13 mouse cellular contexts compared by ENCODE assay signal in the genomic region with DNA sequence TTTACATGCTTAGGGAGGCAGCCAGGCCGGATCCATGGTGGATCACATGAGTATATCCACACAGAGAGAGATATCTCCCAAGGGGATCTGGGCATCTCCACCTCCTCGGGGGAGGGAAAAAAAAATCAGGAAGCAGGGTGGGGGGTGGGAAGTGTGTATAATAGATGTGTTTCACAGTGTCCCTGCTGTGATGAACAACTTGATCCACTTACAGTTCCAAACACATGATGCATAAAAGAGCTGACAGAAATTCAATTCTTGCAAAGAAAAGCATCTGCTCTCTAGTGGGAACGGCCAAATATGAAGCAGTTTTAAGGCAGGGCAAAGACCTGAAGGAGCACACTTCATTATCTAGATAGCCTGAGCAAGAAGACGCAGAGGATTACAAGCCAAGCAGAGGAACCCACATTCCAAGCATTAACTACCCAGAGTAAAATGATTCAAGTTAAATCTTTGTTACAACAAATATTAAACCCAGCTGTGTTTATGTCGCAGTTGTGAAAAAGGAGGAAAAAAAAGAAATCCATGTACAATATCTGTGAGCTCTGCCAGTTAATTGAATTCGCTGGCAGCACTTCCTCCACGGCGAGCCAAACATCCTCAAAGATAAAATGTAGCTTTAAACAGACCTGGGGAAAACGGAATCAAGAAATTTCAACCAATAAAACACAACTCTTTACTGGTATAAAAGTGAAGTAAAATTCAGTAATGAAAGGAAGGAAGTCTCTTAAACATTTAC.
DNase-seq lines count a peak whose midpoint lies in the region; ATAC-seq and TF ChIP-seq lines count a peak whose summit lies in the region.
"Had no signal": no experiment of that assay in that cellular context is flagged by ENCODE, and none has a peak within 500 bp of the region (broad histone marks: within the 10 kb centered on the region; RNA-seq: fewer than 3 reads in every experiment).

No protein-coding gene starts in this region.

- peak; percentile 24 to 53 for DNase-seq in layer of hippocampus, adult 2 months (ENCODE audit: low spot score in 2 of 2)
- no peak for DNase-seq in layer of hippocampus, postnatal 25 days (ENCODE audit: extremely low spot score in 1 of 2, low spot score in 1 of 2)
- DNase-seq in NIH3T3 (ENCODE audit: low read depth), result peak; percentile 50
- peak; percentile 78 for DNase-seq in brain, embryonic 14.5 days (ENCODE audit: low read depth)
- DNase-seq: adrenal gland, adult 8-10 months; gastrocnemius, postnatal 14 days; kidney, adult 2 months; liver had no signal

- no peak for TF ChIP-seq POLR2A in brain, embryonic 14.5 days (IDR thresholded peaks at IDR 0.05; ENCODE audit: borderline replicate concordance, extremely low read depth, insufficient read depth, insufficient read length, poor library complexity, severe bottlenecking)

- H3K36me3 ChIP-seq in limb, embryonic 13.5 days, result no peaks in the 10 kb centered on the region
- H3K36me3 ChIP-seq: heart, embryonic 12.5 days had no signal

- H3K4me3 ChIP-seq in layer of hippocampus, adult 2 months, result no peak overlapping the region
- no peak overlapping the region for H3K4me3 ChIP-seq in limb, embryonic 13.5 days
- H3K4me3 ChIP-seq: heart, embryonic 12.5 days had no signal

- WGBS in limb, embryonic 13.5 days, result 15% methylated on average over 9 of the region's 9 CpGs

- peak overlapping the region; percentile 27; the same call in 1 of the 2 replicates for H3K4me2 ChIP-seq in limb, embryonic 13.5 days (replicated peaks)
- H3K4me2 ChIP-seq: heart, embryonic 12.5 days had no signal

- no peak overlapping the region for H3K9ac ChIP-seq in limb, embryonic 13.5 days
- H3K9ac ChIP-seq: heart, embryonic 12.5 days had no signal

- no peak for TF ChIP-seq CTCF in layer of hippocampus, adult 2 months (conservative IDR thresholded peaks at IDR 0.05)
- TF ChIP-seq CTCF in brain, embryonic 14.5 days (IDR thresholded peaks at IDR 0.05; ENCODE audit: borderline replicate concordance, extremely low read depth, insufficient read depth, insufficient read length), result no peak

- no peaks in the 10 kb centered on the region for H3K27me3 ChIP-seq in limb, embryonic 13.5 days
- H3K27me3 ChIP-seq: heart, embryonic 12.5 days had no signal

- H3K9me3 ChIP-seq in limb, embryonic 13.5 days, result no peaks in the 10 kb centered on the region
- H3K9me3 ChIP-seq: heart, embryonic 12.5 days had no signal

- peaks cover 21% of the 10 kb centered on the region for H3K4me1 ChIP-seq in limb, embryonic 13.5 days
- H3K4me1 ChIP-seq: heart, embryonic 12.5 days had no signal

- peak; percentile 46; the same call in 1 of the 2 replicates for ATAC-seq in limb, embryonic 13.5 days (ENCODE audit: low FRiP score, low read depth)
- no peak for ATAC-seq in megakaryocyte, adult 5-6 weeks (ENCODE audit: poor library complexity, severe bottlenecking)
- no peak for ATAC-seq in megakaryocyte progenitor cell, adult 5-6 weeks (replicated peaks; ENCODE audit: poor library complexity)

- H3K27ac ChIP-seq in layer of hippocampus, adult 2 months, result peak overlapping the region; percentile 70
- H3K27ac ChIP-seq in limb, embryonic 13.5 days, result no peak overlapping the region
- H3K27ac ChIP-seq: macrophage had no signal

Comparison
In these comparisons a context has a peak if more than half of its experiments do, and no peak if none do; other contexts are left out.
1. DNase-seq: peak in layer of hippocampus, adult 2 months (2 of 2), NIH3T3 (single experiment) and brain, embryonic 14.5 days (single experiment); none in layer of hippocampus, postnatal 25 days (0 of 2).